Mouse (Mus musculus) thymus, postnatal 14 days (tissue): ENCODE data around the gene Slco1a6.
"Not testable (repeated sequence)": the region's sequence is repeated elsewhere in the genome, so short reads cannot be mapped to it uniquely, and the experiment has no call there.

Experiments
- DNase-seq: peaks from one replicate; pipeline ENCODE4 v3.0.0; 2021

Gene Slco1a6

GRCm38 (mm10) chr6:142208421-142208820, at the start of gene Slco1a6:
Gene Slco1a6, minus strand, starts transcription at chr6:142208521.
- no peak for DNase-seq

- not testable (repeated sequence) for DNase-seq
Observed at GRCm38 (mm10) chr6:142250738-142251307, 42.5 kb upstream of the Slco1a6 start.

GRCm38 (mm10) chr6:142245065-142245464, 36.7 kb upstream of the Slco1a6 start:
- no peak for DNase-seq

- DNase-seq: no peak
Observed at GRCm38 (mm10) chr6:142239468-142239867, 31.1 kb upstream of the Slco1a6 start.

GRCm38 (mm10) chr6:142220138-142220537, 11.8 kb upstream of the Slco1a6 start:
- DNase-seq: no peak

GRCm38 (mm10) chr6:142211821-142212220, 3.5 kb upstream of the Slco1a6 start:
- no peak for DNase-seq

- no peak for DNase-seq
Observed at GRCm38 (mm10) chr6:142209749-142210148, 1.4 kb upstream of the Slco1a6 start.

DNA sequence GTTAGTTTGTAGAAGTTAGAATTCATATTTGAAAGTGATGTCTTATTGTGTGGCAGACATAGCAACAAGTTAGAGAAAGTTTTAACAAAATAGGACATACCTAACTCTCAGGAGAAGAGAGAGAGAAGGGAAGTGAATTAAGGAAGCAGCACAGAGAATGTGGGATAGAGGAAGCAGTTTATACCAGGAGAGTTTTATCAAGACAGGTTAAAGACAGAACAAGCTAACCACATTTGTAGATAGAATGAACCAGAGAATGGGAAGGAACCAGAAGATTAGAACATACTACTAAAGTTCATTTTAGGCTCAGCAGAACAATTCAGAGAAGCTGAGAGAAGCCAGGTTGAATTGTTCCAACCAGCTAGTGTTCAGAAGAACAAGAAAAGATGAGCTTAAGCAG, 7.8 kb downstream of the Slco1a6 start:
- no peak for DNase-seq

DNA sequence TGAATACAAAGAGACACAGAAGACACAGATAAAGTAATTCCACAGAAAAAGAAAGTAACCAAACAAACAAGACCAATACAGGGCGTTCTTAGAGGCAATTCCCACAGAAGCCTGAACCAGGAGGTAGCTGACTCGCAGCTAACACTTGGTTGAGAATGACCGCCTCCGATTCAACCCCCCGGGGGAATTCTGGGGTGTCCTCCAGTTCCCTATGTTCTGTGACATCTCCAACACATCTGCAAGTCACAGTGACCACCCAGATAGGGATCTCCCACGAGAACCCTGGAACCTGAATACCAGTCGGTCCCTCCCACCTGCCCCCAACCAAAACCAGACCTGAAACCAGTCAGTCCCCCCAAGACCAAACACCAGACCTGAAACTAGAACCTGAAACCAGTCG, 14.1 kb downstream of the Slco1a6 start:
- no peak for DNase-seq

DNA sequence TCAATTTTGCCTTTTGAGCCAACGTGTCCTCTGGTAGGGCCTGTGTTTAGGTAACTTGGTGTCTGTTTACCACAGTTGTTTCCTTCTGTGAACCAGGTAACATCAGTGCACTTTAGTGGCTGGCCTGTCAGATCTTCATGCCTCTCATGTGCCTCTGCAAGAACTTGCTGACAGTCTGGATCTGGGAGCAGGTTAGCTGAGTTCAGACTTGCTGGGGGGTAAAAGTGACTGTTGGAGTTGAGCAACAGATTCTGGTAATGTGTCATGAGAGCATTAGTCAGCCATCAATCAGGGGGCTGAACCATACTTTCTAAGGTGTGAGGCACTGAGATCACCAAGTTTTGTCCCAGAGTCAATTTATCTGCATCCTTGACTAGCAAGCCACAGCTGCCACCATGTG, 16.4 kb downstream of the Slco1a6 start:
- no peak for DNase-seq

GRCm38 (mm10) chr6:142187426-142187825, 20.9 kb downstream of the Slco1a6 start:
- DNase-seq: no peak

DNA sequence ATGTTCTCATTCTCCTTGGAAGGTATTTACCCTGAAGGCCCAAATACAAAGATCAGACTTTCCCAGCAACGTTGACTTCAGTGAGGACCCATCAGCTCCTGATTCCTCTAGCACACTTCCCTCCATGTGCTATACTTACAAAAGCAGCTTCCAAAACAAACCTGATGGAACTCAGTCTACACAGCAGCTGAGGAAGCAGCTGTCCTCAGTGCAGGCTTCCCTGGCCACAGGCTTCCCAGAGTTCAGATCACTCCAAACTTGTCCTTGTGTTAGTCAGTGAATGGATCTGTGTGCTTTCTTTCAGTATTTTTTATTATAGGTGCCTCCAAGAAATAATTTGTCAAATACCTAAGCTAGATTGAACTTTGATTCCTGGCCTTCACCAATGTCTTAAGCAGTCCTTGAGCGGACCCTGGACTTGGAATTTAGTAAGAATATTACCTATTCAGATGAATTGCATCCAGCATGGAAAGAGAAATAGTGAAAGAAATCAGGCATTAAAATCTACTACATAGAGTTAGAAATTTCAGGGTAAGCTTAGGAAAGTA, 22.4 kb downstream of the Slco1a6 start:
- no peak for DNase-seq

GRCm38 (mm10) chr6:142163406-142163805, 44.9 kb downstream of the Slco1a6 start:
- no peak for DNase-seq

- no peak for DNase-seq
Observed at GRCm38 (mm10) chr6:142161171-142161570, 47.1 kb downstream of the Slco1a6 start.

GRCm38 (mm10) chr6:142154081-142154480, 54.2 kb downstream of the Slco1a6 start:
- DNase-seq: not testable (repeated sequence)

- DNase-seq: no peak
Observed at GRCm38 (mm10) chr6:142148371-142148770, 60.0 kb downstream of the Slco1a6 start.

GRCm38 (mm10) chr6:142111667-142112305, 96.5 kb downstream of the Slco1a6 start:
- DNase-seq: no peak

GRCm38 (mm10) chr6:142091126-142091525, 117.2 kb downstream of the Slco1a6 start:
- DNase-seq: no peak

- DNase-seq: not testable (repeated sequence)
Observed at GRCm38 (mm10) chr6:142058281-142058680, 150.0 kb downstream of the Slco1a6 start.

GRCm38 (mm10) chr6:142047689-142048088, 160.6 kb downstream of the Slco1a6 start:
- no peak for DNase-seq

GRCm38 (mm10) chr6:142045746-142046145, 162.6 kb downstream of the Slco1a6 start:
- DNase-seq: no peak

- DNase-seq: no peak
Observed at GRCm38 (mm10) chr6:142041896-142042295, 166.4 kb downstream of the Slco1a6 start.

DNA sequence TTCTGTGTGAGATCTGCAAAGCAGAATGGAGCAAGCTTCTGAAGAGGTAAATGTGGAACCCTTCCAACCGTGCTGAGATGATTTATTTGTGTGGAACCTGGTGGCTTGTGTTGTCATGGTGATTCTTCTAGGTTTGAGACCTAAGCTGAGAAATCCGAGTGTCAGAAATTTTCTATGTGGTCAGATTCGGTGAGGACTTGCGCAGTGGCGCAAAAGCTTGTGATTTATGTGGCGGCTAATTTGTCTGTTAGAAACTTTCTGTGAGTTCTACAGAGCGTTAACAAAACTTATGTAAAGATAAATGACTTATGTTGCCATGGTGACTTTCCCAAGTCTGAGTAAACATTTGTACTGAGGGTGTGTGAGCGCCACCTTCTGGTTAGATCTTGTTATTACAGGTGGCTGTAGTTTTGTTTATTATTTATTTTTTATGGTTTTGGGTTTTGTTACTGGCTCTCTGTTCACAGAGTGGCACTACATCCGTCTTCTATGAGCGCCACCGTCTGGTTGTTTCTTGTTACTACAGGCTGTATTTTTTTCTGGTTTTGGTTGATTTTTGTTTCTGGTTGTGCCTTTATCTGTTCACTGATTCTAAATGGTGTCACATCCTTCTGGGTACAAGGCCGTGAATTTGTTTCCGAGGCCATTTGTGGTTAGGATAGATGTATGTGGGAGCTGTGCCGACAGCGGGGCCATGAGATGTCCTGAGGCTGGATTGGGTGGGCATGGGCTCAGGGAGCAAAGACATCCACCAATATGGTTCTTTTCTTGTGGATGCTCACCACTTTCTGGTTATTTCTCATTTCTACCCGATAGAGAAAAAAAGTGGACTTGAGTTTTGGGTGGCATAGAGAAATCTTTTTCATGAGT, 167.8 kb downstream of the Slco1a6 start:
- DNase-seq: no peak

DNA sequence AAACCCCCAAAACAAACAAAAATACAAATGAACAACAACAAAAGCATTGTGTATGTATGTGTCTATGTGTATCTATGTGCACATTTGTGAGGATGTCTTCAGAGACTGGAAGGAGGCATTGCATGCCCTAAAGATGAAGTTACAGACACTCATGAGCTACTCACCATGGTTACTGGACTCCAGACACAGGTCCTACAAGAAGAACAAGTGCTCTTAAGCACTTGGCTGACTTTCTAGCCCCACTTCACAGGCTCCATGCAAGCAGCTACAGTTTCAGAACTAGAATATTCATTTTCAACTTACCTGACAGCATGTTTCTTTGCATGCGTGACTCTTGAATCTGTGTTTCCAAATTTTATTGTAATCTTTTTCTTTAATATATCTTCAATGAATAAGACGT, 172.6 kb downstream of the Slco1a6 start:
- no peak for DNase-seq
